Mouse (Mus musculus) lung, embryonic 14.5 days (tissue): ENCODE data around the gene BC030867. TPM values are rescaled to one million over a fixed set of nuclear protein-coding genes. Genes with fewer than 3 reads are reported as not detected.

Experiments used
- ATAC-seq: fragments of 200-750 bp; cut with Nextera tagmentation; 2 replicates; pipeline ENCODE4 v1.8.0; 2017; ENCODE audit warnings: mild to moderate bottlenecking, moderate TSS enrichment, moderate library complexity; ENCODE audit not compliant: insufficient read depth
- DNase-seq: peaks from one replicate; pipeline ENCODE4 v3.0.0-alpha.2; 2015
- H3K27ac ChIP-seq: fragments of 300-500 bp; sonication (generic); 2 replicates; pipeline ENCODE4 v1.5.1; 2014; ENCODE audit warnings: low read depth, mild to moderate bottlenecking, moderate library complexity
- H3K27me3 ChIP-seq: fragments of 300-500 bp; sonication (generic); 2 replicates; pipeline ENCODE4 v1.6.1; 2014; ENCODE audit warnings: low read length, control low read depth; ENCODE audit not compliant: insufficient read depth
- H3K36me3 ChIP-seq: fragments of 300-500 bp; sonication (generic); 2 replicates; pipeline ENCODE4 v1.6.1; 2014; ENCODE audit warnings: control low read depth; ENCODE audit not compliant: insufficient read depth
- H3K4me1 ChIP-seq: fragments of 300-500 bp; sonication (generic); 2 replicates; pipeline ENCODE4 v1.6.1; 2014; ENCODE audit warnings: antibody characterized with exemption, control low read depth; ENCODE audit not compliant: insufficient read depth
- H3K4me2 ChIP-seq: fragments of 300-500 bp; sonication (generic); 2 replicates; pipeline ENCODE4 v1.6.1; 2014; ENCODE audit warnings: mild to moderate bottlenecking
- H3K4me3 ChIP-seq: fragments of 300-500 bp; sonication (generic); 2 replicates; pipeline ENCODE4 v1.5.1; 2014; ENCODE audit warnings: low read depth, low read length
- H3K9ac ChIP-seq: fragments of 300-500 bp; sonication (generic); 2 replicates; pipeline ENCODE4 v1.6.1; 2014
- H3K9me3 ChIP-seq: fragments of 300-500 bp; sonication (generic); 2 replicates; pipeline ENCODE4 v1.6.1; 2016; ENCODE audit warnings: low read depth, low read length, control low read depth
- CTCF ChIP-seq: IDR thresholded peaks from 2 replicates; pipeline ENCODE4 v1.5.1; 2016; ENCODE audit warnings: antibody characterized with exemption, low read depth
- WGBS: fragments of 180-500 bp; shearing (Covaris S2); extraction: QIAGEN DNeasy Blood & Tissue Kit; methylation state at CpG from one replicate; pipeline ENCODE4 v1.1.7; 2014; 5-methylcytosine and 5-hydroxymethylcytosine counted together
- polyA plus RNA-seq: library from polyadenylated mRNA; unstranded; fragments of >200 nt; fragmentation: Nextera tagmentation; extraction: Ambion mirVana; gene quantifications from 2 replicates; pipeline ENCODE4 v1.2.1, GENCODE M21; 2014

BC030867 gene
- polyA plus RNA-seq, 1 experiment from 2014 or later: 22.2 TPM

DNA sequence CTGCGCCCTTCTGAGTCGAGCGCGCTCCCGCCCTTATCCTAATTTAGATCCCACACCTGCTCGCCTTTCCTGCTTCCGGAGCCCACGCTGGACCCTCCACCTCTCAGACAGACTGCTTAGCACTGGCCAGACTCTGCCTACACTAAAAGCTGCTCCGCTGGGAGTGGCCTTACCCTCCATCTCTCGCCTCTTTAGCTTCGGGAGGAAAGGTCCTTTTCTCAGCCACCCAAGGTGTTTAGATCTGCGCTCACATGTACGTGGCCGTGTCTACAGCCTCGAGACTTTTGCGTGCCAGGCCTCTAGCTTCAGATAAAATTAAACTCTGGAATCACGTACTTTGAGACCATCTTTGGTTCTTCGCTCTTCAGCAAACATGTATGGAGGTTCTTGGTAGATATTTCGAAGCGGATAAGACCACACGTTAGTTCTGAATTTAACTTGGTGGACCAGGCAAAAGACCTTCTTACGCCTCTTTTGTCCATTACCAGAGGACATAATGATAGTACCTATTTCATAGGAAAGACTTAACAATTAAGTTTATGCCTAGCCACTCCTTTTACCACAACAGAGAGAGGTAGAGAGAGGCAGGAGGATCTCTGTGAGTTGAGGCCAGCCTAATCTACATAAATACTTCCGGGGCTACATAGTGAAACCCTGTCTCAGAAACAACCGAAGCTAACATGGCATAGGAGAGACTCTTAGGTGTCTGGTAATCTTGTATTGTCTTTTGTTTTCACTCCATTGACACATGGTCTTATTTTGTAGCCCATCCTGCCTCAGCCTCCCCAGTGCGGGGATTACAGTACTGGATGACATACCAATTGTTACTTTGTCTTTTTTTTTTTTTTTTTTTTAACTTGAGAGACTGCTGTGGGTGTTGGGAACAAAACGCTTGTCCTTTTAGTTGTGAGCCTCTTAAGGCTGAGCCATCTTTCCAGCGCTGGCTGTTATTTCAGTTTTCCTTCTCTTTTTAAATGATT is 49.2 kb downstream of the BC030867 start:
- H3K27me3 ChIP-seq: no peaks in the 10 kb centered on the region
- peaks cover 18% of the 10 kb centered on the region for H3K36me3 ChIP-seq
- H3K4me3 ChIP-seq: peak overlapping the region; percentile 90
- peak overlapping the region; percentile 92 for H3K4me2 ChIP-seq
- peak overlapping the region; percentile 99 for H3K27ac ChIP-seq
- no peak for TF ChIP-seq CTCF
- WGBS: 22% methylated on average over 27 of the region's 27 CpGs
- no peaks in the 10 kb centered on the region for H3K9me3 ChIP-seq
- DNase-seq (no peak), ATAC-seq (peak; percentile 41; the same call in 1 of the 2 replicates)
- peaks cover 7% of the 10 kb centered on the region for H3K4me1 ChIP-seq
- H3K9ac ChIP-seq: peak overlapping the region; percentile 64

DNA sequence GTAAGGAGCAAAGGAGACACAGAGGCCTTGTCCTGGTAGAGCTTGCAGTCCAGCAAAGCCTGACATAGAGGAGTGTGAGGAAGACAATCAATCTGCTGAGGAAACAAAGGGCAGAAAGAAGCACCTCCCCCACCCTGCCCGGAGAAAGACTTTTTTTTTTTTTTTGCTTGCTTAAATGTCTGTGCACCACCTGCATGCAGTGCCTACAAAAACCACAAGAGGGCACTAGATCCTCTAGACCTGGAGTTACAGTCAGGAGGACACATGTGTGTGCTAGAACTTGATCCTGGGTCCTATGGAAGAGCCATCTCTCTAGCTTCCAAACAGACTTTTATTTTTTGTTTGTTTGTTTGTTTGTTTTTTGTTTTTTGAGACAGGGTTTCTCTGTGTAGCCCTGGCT is 51.2 kb downstream of the BC030867 start:
- Histone ChIP-seq H3K9me3 (no peaks in the 10 kb centered on the region), H3K4me2 (no peak overlapping the region), H3K4me1 (peaks cover 3% of the 10 kb centered on the region), H3K4me3 (no peak overlapping the region), H3K9ac (no peak overlapping the region), H3K36me3 (no peaks in the 10 kb centered on the region), H3K27ac (no peak overlapping the region), H3K27me3 (no peaks in the 10 kb centered on the region)
- peak; percentile 73 for TF ChIP-seq CTCF
- DNase-seq (peak; percentile 84), ATAC-seq (no peak)
- WGBS: 7% methylated on average over 1 of the region's 1 CpGs

DNA sequence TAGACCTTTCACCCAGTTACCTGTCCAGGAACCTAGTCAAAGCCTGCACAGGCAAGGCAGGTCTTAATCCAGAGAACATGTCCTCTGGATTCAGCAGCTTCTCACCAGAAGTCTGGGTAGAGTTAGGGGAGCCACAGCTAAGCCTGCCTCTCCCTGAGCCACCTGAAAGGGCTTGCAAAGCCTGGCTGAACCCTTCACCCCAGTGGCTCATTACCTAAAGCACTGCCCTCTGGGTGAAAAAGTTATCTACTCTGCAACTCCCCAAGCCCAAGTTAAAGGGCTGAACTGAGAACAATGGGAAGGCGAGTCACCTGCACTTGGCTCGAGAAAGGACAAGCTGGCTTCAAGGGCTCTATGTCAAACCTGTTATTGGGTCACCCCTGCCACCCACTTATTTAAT is 55.5 kb downstream of the BC030867 start:
- H3K36me3 ChIP-seq: peaks cover 30% of the 10 kb centered on the region
- no peak for ATAC-seq
- H3K4me1 ChIP-seq: no peaks in the 10 kb centered on the region
- H3K27me3 ChIP-seq: no peaks in the 10 kb centered on the region
- H3K9ac ChIP-seq: no peak overlapping the region
- no peak overlapping the region for H3K4me2 ChIP-seq
- DNase-seq: no peak
- 36% methylated on average over 2 of the region's 2 CpGs for WGBS
- no peak for TF ChIP-seq CTCF
- H3K4me3 ChIP-seq: no peak overlapping the region
- H3K27ac ChIP-seq: no peak overlapping the region
- H3K9me3 ChIP-seq: no peaks in the 10 kb centered on the region

DNA sequence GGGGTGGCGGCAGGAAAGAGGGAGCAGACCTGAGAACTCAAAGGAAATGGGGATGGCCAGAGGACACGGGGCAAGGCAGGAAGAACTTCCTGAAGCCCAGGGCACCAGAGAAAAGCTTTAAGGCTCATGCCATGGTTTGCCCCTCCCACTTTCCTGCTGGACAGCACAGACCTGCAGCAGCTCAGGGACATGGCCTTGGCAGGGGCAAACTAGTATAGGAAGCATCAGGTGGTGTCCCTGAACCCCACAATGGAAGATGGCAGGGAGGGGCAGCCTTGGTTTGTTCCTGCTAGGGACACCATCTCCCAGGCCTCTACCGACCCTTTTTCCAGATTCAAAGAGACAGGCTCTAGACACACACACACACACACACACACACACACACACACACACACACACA is 56.7 kb downstream of the BC030867 start:
- 60% methylated on average over 3 of the region's 3 CpGs for WGBS
- peaks cover 40% of the 10 kb centered on the region for H3K36me3 ChIP-seq
- H3K4me2 ChIP-seq: no peak overlapping the region
- no peaks in the 10 kb centered on the region for H3K9me3 ChIP-seq
- H3K4me1 ChIP-seq: 0 out of 2 replicates have a peak, but pooled peaks cover 5% of the 10 kb centered on the region
- no peak for TF ChIP-seq CTCF
- H3K27me3 ChIP-seq: no peaks in the 10 kb centered on the region
- ATAC-seq (no peak), DNase-seq (no peak)
- no peak overlapping the region for H3K4me3 ChIP-seq
- H3K9ac ChIP-seq: no peak overlapping the region
- no peak overlapping the region for H3K27ac ChIP-seq

DNA sequence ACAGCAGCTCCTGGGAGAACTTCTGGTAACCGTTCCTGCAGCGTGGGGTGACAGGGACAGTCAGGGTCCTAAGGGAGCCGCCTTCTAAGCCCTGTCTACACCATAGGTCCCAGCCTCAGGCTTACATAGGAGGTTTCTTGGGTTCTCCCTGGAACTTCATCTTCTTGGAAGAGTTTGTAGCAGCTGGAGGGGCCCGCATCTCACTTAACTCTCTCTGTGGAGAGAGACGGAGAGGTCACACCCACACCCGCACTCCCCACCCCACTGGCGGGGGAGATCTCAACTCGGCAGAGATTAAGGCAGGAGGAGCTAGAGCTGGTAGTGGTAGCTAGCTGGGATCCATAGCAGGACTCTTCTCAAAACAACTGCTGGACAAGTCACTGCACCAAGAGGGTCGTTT is 59.4 kb downstream of the BC030867 start:
- Histone ChIP-seq H3K4me1 (0 out of 2 replicates have a peak, but pooled peaks cover 5% of the 10 kb centered on the region), H3K4me3 (no peak overlapping the region), H3K9me3 (no peaks in the 10 kb centered on the region), H3K27me3 (no peaks in the 10 kb centered on the region), H3K4me2 (no peak overlapping the region), H3K27ac (no peak overlapping the region), H3K36me3 (peaks cover 66% of the 10 kb centered on the region), H3K9ac (no peak overlapping the region)
- TF ChIP-seq CTCF: no peak
- ATAC-seq (no peak), DNase-seq (no peak)
- WGBS: 83% methylated on average over 9 of the region's 9 CpGs

DNA sequence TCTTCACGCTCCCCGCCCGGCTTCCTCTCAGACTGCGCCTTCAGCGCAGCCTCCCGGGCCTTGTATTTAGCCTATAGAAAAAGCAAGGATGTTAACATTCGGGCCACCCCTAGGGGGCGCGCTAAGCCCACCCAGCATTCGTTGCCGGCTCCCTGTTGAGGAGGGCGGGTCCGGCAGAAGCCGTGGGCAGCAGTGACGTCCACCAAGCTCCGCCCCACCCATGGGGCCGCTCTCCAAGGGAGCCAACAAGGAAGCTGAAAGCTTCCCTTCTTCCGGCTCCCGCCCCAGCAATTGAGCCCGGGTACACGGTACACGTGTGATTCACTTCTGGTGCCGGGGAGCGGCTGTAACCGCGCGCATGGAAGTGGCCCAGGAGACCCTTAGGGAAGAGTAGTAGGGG is 60.3 kb downstream of the BC030867 start:
- TF ChIP-seq CTCF: peak; percentile 99
- H3K4me3 ChIP-seq: peak overlapping the region; percentile 37
- H3K27me3 ChIP-seq: no peaks in the 10 kb centered on the region
- H3K4me1 ChIP-seq: 0 out of 2 replicates have a peak, but pooled peaks cover 5% of the 10 kb centered on the region
- DNase-seq (peak; percentile 99), ATAC-seq (peak; percentile 94)
- peak overlapping the region; percentile 62 for H3K4me2 ChIP-seq
- peak overlapping the region; percentile 72 for H3K27ac ChIP-seq
- H3K36me3 ChIP-seq: peaks cover 75% of the 10 kb centered on the region
- peak overlapping the region; percentile 27 for H3K9ac ChIP-seq
- under 1% methylated on average over 27 of the region's 27 CpGs for WGBS
- no peaks in the 10 kb centered on the region for H3K9me3 ChIP-seq
